Mouse (Mus musculus): ENCODE measurements around the gene Lemd2. TPM values are rescaled to one million over a fixed set of nuclear protein-coding genes. Genes with fewer than 3 reads are reported as not detected.

The Lemd2 gene
- total RNA-seq, 2 experiments from 2014 or later, result 46.0 to 49.5 TPM

Other genes starting within 250 kb of the Lemd2 start
- gene Zbtb9, start 231.3 kb downstream of the Lemd2 start, total RNA-seq (2021), result 10 to 100 TPM; 16.1 to 16.3 TPM
- 10 to 100 TPM; 25.3 to 25.4 TPM for gene Bak1, start 175.5 kb downstream of the Lemd2 start, total RNA-seq (2021)
- gene Itpr3, start 147.2 kb downstream of the Lemd2 start, total RNA-seq (2021), result 1 to 10 TPM; 2.2 to 2.4 TPM
- gene Uqcc2, start 70.6 kb downstream of the Lemd2 start, total RNA-seq (2021), result 100 to 1,000 TPM; 201 to 202 TPM
- under 1 TPM; 0.23 to 0.29 TPM for gene Ip6k3, start 36.7 kb downstream of the Lemd2 start, total RNA-seq (2021)